Mouse (Mus musculus) spleen, postnatal 36 days (tissue): ENCODE measurements around the gene Rnf225.
"Not testable (repeated sequence)": the region's sequence is repeated elsewhere in the genome, so short reads cannot be mapped to it uniquely, and the experiment has no call there.

ENCODE experiments used
- DNase-seq, 2 experiments: peaks; one replicate each; pipeline ENCODE4 v3.0.0; 2022; ENCODE audit warnings: low spot score in 2 of 2, mixed read lengths in 1 of 2

Rnf225 gene

DNA sequence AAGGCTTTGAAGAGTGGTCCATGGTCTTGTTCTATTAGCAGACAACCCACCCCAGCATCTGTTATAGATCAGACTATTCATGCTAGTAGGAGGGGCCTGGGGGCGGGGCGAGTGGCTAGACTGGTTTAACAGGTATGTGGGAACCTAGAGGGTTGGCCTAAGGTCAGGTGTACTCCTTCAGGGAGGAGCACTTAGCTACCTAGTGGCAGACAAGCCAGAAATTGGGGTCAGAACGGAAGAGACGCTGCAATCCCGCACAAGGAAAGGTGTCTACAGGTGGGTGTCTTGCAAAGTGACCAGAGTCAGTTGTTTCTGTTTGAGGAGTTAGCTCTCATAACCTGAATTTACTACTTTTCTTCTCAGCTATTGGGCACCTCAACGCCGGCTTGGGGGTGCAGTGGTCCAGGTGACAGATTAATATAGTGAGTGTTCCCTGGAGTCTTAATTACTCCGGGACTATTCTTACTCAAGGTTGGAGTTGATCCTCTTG, at the start of gene Rnf225:
Gene Rnf225, plus strand, starts transcription at position 226 of the 490 bp plus-strand sequence.
- DNase-seq, result no peak

DNA sequence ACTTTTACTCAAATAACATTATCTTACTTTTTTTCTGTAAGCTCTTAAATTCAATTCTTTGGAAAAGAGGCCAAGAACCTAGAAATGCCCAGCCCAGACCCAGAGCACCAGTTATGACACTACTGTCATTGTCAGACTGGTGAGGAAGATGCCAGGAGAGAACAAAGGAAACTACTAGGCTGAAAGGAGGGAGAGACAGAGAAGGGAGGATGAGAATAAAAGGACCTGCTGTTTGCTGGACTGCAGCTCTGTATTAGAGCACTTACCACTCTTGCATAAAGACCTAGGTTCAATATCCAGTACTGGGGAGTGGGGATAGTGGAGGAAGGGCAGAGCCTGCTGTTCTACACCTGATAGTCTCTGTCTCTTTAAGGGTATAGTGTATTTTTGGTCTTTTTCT, 47.2 kb upstream of the Rnf225 start:
- no peak for DNase-seq

DNA sequence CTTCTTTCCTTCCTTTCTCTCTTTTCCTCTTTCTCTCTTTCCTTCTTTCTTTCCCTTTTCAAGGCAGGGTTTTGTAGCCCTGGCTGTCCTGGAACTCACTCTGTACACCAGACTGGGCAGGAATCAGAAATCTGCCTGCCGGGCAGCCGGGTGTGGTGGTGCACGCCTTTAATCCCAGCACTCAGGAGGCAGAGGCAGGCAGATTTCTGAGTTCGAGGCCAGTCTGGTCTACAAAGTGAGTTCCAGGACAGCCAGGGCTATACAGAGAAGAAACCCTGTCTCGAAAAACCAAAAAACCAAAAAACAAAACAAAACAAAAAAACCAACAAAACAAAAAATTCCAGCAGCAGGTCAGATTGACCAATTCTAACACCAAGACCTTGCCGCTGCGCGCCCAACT, 46.7 kb upstream of the Rnf225 start:
- DNase-seq, result not testable (repeated sequence)

DNA sequence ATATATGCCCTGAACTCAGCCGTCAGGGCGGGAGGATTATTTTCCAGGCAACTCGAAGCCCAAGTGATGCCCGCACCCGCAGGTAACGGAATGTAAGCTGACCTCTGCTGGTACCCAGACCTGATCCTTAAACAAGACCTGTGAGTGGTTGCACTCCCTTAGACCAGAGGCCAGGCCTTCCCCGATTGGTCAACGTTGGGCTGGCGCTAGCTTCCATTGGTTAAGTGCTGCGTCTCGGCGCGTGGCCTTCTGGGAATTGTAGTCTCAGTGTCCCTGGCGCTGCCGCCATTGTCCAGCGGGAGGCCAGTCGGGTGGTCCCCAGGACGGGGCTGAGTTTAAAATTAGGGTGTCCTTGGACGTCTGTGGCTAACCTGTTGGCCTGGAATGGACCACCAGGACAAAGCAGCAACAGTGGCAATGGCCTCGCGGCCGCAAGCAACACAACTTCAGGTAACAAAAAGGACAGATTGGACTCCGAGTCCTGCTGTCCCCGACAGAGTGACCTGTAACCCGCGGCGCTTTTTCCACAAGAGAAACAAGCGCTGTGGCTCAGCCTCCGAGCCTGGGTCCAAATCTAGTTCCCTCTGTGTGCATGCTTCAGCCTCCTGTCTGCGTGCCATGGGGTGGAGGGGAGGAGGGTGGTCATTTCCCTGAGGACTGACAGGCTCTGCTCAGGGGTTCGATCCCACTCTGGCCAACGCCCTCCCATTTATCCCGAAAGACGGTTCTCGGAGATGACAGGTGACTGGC, 46.1 kb upstream of the Rnf225 start, which contains the start of gene Zfp128:
Gene Zfp128, plus strand, starts transcription at position 267 of the 750 bp plus-strand sequence.
- DNase-seq, result peak; percentile 93 to 94

DNA sequence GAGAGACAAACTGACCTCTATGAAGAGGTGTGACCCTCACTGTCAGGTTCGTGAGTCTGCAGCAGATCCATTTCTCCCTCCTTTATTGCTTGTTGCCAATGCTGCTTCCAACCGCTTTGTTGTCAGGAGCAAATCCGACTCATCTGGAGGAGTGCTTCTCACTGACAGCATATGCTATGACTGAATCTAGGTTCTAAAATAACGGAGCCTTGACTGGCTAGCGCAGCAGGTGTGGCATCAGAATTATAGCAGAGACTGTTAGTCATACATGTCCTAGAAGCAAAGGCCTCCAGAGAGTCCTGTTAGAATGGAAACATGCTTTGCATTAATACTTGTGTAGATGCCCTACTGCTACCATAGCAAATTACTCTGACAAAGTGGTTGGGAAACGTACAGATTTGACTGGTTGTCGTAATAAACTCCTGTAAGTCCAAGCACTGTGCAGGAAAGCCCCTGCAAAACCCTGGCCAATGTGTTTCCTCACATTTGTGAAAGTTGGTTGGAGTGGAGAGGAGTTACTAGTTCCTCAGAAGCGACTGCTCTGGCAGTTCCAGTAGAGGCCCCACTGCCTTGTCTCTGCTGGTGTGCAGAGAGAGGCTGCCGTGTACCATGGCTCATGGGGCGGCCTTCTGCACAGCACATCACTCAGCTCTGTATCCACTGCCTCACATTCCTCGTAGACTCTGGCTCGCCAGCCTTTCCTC, 40.5 kb upstream of the Rnf225 start:
- no peak for DNase-seq

DNA sequence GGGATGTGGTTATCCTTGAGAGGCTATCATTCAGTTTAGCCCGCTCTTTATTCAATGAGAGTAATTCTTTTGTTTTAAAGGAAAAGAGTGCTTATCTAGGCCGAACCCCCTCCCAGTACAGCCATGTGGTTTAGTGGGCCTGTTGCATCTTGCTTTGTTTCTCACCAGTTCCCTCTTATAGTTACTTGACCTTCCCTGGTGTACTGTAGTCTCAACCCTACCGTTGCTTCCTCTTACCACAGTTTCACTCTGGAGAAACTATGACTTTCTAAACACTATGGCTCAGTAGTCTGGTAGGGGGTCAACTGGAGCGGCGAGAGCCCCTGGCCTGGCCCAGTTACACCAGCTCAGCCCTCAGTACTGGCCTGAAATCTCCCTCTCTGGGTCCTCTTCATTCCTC, 39.6 kb upstream of the Rnf225 start:
- DNase-seq, result no peak

DNA sequence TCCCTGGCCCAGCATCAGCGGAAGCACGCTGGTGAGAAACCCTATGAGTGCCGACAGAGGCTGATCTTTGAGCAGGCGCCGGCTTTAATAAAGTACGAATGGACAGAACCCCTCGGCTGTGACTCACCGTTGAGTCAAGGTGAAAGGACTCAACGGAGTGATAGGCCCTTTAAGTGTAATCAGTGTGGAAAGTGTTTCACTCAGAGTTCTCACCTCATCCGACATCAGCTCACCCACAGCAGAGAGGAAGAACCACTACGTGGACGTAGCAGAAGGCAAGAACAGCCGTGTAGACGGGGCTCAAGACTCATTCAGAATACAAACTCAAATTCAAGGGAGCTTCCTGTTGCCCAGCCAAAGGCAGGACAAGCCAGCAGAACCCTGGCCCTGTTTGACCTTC, 36.3 kb upstream of the Rnf225 start:
- no peak for DNase-seq

DNA sequence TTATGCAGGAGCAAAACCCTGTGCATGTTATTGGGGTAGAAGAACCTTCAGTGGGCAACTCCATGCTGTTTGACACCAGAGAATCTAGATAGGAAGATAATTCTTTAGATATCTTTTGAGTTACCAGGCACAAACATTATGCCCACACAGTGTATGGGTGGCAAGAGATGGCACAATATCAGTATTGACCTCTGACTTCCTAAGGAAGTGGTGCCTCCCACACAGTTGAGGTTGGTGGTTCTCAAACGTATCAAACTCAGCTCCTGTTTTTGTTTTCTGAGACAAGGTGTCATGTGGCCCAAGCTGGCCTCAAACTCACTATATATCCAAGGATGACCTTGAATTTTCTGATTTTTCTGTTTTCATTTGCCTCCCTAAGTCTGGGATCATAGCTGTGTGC, 35.9 kb upstream of the Rnf225 start:
- no peak for DNase-seq

DNA sequence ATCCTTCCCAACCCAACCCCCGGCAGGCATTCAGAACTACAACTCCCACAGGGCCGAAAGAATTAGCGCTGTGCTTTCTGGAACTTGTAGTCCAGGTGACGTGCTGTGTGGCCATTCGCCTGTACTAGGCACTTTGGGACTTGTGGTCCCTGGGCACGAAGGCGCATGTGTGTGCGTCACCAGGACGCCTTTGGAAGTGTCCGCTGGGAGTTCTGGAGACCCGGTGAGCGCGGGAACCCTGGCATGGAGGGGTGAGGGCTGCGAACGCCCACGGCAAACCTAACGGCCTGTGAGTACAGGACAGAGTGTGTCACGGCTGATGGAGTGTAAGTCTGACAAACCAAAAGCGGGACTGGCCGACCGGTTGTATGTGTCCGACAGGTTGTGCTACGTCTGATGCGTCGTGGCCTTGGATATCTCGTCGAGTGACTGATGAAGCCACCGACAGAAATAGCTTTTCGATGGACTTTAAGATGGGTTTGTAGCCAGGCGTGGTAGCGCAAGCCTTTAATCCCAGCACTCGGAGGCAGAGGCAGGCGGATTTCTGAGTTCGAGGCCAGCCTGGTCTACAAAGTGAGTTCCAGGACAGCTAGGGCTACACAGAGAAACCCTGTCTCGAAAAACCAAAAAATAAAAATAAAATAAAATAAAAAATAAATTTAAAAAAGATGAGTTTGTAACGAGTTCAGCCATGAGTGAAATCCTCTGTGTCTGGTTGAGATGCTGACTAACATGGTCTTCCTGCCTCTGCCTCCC, 29.4 kb upstream of the Rnf225 start, which contains the start of gene Zscan22:
Gene Zscan22, plus strand, starts transcription at position 161 of the 756 bp plus-strand sequence.
- peak; percentile 87 to 90 for DNase-seq

DNA sequence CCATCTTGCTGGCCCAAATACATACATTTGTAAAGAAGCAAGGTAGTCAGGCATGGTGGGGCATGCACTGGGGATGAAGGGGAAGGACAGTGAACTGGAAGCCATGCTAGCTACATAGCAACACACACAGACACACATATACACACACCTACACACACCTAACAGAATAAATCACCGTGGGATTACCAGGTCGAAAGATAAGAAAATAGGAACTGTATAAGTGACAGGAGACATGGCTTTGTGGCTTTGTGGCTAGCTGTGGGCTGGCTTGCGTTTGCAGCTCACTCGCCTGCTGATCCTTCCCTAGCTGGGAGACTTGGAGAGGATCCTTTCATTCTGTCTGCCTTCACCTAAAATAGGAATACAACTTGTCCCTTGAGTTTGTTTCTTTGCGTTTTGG, 25.7 kb upstream of the Rnf225 start:
- no peak for DNase-seq

DNA sequence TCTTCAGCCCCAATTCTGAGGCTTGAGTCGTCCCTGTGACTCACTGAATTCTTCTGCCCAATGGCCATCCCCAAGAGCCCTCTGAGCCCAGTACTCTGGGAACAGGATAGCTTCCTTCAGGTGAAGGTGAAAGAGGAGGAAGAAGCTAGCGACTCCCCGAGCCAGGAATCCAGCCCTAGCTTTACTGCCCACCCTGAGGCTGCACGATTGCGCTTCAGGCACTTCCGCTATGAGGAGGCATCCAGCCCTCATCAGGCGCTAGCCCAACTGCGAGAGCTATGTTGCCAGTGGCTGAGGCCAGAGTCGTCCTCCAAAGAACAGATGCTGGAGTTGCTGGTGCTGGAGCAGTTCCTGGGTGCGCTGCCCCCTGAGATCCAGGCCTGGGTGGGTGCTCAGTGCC, 23.6 kb upstream of the Rnf225 start:
- DNase-seq, result no peak

DNA sequence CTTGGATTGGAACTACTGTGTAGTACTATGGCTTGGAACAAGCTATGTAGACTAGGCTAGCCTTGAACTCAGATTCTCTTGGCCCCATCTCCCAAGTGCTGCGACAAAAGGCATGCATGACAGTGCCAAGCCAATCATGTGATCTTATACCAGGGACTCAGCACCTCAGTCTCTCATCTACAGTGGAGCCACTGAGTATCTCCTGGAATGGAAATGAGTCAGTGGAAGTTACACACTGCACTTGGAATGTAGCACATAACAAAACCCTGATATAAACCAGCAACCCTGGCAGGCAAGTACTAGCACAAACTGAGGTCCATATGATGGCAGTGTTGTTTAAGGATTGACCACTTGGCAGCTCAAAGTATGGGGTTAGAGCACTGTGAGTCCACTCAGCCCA, 22.1 kb upstream of the Rnf225 start:
- DNase-seq, result no peak

DNA sequence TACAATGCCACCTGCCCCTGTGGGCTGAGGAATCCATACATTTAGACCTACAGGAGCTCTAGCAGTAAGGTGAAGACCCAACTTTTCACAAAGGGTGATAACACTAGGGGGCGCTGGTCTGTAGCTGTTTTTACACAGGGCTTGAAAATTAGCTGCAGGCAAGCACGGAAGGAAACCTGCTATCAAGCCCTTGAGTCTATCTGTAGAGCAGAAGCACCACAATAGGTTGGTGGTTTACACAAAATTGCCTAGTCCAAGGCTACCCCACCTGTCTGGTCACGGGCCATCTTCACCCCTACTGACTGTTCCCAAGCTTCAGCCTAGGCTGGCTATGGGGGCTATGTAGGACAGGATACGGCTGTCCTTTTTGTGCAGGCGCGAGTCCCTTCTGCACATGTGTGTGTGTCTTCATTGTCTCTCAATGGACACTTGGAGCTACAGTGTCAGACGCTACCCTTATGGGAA, 17.7 kb upstream of the Rnf225 start:
- peak; percentile 81 to 89 for DNase-seq

DNA sequence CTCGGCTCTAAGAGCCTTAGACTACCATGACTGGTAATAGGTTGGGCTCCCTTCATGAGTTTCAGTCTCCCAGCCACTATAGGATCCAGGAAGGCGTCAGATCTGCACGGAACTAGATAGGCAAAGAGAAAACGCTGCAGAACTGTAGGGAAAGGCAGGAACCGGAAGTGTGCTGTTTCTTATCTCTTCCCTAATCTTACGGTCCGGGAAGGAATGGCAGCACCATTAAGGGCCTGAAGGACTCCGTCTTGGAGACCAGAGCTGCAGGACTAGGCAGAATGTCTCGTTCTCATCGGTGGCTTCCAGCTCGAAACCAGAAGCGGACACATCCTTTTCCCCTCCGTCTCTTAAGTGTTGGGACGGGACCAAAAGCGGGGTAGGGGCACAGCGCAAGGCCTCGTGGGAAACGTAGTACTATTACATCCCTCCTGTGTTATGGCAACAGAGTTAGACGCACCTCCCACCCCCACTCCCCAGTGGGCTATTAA, 17.0 kb upstream of the Rnf225 start:
- DNase-seq, result peak; percentile 40 to 61

DNA sequence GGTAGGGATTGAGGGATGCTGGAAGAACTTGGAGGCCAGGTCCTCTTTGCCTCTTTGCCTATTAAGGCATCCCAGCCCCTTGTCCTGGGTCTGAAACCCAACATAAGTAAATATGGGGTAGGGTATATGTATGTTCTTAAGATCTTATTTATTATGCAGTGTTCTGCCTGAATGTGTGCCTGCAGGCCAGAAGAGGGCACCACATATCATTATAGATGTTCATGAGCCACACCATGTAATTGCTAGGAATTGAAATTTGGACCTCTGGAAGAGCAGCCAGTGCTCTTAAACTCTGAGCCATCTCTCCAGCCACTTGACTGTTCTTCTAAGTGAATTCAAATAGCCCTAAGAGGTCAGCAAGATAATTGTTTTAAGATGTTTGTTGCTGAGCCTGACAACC, 13.7 kb upstream of the Rnf225 start:
- no peak for DNase-seq

DNA sequence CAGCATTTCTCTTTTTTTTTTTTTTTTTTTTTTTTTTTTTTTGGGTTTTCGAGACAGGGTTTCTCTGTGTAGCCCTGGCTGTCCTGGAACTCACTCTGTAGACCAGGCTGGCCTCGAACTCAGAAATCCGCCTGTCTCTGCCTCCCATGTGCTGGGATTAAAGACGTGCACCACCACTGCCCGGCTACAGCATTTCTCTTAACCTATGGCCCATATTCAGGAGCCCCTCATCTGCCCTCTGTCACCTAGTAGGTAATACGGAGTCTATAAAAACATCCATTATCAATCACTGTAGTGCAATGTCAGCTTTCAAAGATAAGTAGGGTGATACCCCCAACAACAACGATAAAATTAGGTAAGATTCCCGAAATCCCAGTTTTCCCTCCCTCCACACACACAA, 6.7 kb upstream of the Rnf225 start:
- DNase-seq, result not testable (repeated sequence)

DNA sequence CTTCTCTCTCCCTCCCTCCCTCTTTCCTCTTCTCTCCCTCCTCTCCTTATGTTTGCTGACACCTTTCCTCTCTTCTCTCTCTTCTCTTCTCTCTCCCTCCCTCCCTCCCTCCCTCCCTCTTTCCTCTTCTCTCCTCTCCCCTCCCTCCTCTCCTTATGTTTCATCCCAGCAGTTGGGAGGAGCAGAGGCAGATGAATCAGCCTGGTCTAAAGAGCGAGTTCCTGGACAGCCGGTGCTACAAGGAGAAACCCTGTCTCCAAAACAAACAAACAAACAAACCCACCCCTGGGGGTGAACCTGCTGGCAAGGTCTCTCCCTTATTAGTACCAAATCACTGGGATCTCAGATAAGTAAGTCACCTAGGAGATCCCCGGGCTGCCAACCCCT, 5.9 kb upstream of the Rnf225 start:
- DNase-seq, result no peak

DNA sequence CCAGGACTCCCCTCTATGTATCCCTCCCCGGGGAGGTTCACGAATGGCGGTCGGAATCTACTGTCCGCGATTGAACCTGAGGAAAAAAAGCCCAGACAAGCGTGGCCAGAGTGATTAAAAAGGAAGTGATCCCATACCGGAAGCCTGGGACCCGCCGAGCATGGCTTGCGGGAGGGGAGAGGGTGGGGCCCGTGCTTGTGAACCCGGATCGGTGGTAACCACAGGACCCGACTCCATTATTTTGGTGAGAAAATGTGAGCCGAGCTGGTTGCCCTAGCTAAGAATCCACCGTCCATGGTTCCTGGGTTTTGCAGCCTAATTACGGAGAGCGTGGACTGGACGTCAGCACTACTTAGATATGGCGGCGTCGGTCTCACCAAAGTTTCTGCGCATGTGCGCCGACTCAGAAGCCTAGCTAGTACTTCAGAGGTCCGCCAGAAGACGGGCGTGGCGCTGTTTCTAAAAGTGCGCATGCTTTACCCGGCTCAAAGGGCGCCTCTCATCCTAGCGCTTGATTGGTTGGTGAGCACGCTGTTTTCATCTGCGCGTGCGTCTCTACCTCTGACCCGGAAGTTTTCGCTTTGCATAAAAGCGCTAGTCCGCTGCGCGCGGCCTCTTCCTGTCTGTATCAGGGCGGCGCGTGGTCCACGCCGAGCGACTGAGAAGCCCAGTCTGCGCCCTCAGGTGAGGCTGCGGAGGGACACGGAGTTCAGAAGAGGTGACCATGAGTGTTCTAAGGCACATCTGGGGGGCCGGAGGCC, 5.3 kb upstream of the Rnf225 start, which contains the start of gene Rps5:
Gene Rps5, plus strand, starts transcription at position 586 of the 761 bp plus-strand sequence.
- peak; percentile 98 to 99 for DNase-seq

DNA sequence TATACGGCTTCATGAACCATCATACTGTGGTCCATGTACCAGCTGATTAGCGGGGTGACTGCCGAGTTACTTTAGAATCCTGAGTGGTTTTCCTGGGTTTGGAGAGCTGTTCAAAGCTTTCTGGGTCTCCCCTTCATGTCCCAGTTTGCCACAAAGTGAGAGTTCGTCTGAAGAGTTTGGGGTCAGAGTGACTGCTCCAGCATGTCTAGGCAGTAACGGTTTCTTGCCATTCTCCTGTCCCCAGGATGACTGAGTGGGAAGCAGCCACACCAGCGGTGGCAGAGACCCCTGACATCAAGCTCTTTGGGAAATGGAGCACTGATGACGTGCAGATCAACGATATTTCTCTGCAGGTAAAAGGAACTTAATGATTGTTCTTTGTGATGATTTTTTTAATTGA, 4.5 kb upstream of the Rnf225 start:
- no peak for DNase-seq

DNA sequence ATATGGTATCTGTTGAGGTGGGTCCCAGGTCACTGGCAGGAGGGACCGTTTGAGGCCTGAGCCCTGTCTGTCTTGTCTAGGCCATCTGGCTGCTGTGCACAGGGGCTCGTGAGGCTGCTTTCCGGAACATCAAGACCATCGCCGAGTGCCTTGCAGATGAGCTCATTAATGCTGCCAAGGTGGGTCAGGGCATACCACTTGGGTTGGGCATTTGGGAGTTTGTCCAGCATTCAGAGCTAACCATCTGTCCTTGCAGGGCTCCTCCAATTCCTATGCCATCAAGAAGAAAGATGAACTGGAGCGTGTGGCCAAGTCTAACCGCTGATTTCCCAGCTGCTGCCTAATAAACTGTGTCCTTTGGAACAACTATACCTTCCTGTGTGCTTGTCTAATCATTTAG, 900 bp upstream of the Rnf225 start:
- no peak for DNase-seq
